Mouse (Mus musculus): ENCODE results near the gene H2-Ob.

GRCm38 (mm10) chr17:34280499-34281038 lies 41.9 kb downstream of the H2-Ob start:
- TF ChIP-seq CTCF (IDR thresholded peaks at IDR 0.05; ENCODE audit: extremely low read depth, insufficient read depth, low read length) (no peak), POLR2A (IDR thresholded peaks at IDR 0.05; ENCODE audit: extremely low read depth, insufficient read depth, low read length) (no peak)

All from cortical plate, adult 2 months (tissue).